Mouse (Mus musculus): ENCODE results near the gene Lalba. TPM values are rescaled to one million over a fixed set of nuclear protein-coding genes. Genes with fewer than 3 reads are reported as not detected.
"Not testable (repeated sequence)": the region's sequence is repeated elsewhere in the genome, so short reads cannot be mapped to it uniquely, and the experiment has no call there.

Lalba gene
- polyA plus RNA-seq, 1 experiment from 2014 or later: not detected

- not testable (repeated sequence) for H3K4me3 ChIP-seq (replicated peaks; ENCODE audit: low read depth, low read length); DNase-seq; H3K9ac ChIP-seq (replicated peaks; ENCODE audit: low read length); H3K27me3 ChIP-seq (ENCODE audit: control insufficient read depth, insufficient read depth, low read length); H3K4me1 ChIP-seq (ENCODE audit: control insufficient read depth, insufficient read depth, low read length); ATAC-seq (ENCODE audit: low FRiP score, low TSS enrichment); H3K4me2 ChIP-seq (ENCODE audit: low read length); H3K27ac ChIP-seq (replicated peaks; ENCODE audit: low read depth, low read length); H3K9me3 ChIP-seq (ENCODE audit: control insufficient read depth, low read length); H3K36me3 ChIP-seq (ENCODE audit: control insufficient read depth, insufficient read depth, low read length)
- WGBS: 75% methylated on average over 5 of the region's 5 CpGs
These were observed 51.6 kb downstream of the Lalba start, which contains the start of gene Olfr282 for GRCm38 (mm10) chr15:98430925-98431324. Gene Olfr282, plus strand, starts transcription at chr15:98431225.

Small RNAs within 50 kb of the gene (microRNA-seq; reads per million reads assigned to microRNA genes)
- gene Mir1291: 2.6 reads per million, percentile 18 among the genes with 10 or more reads in this experiment

Other genes starting within 250 kb of the Lalba start
- gene Olfr286, start 248.3 kb downstream of the Lalba start, polyA plus RNA-seq (2014; fragmentation: Nextera tagmentation; extraction: Ambion mirVana): not detected in 2 replicates
- gene H1fnt, start 225.4 kb downstream of the Lalba start, polyA plus RNA-seq (2014; fragmentation: Nextera tagmentation; extraction: Ambion mirVana): not detected in 2 replicates
- 7.9 and 11.7 TPM in 2 replicates for gene Zfp641, start 186.6 kb downstream of the Lalba start, polyA plus RNA-seq (2014; fragmentation: Nextera tagmentation; extraction: Ambion mirVana)
- gene Olfr285, start 165.4 kb downstream of the Lalba start, polyA plus RNA-seq (2014; fragmentation: Nextera tagmentation; extraction: Ambion mirVana): not detected in 2 replicates
- gene Olfr284, start 141.7 kb downstream of the Lalba start, polyA plus RNA-seq (2014; fragmentation: Nextera tagmentation; extraction: Ambion mirVana): 0.40 TPM in 1 of 2 replicates, not detected in the other
- gene Olfr283, start 101.8 kb downstream of the Lalba start, polyA plus RNA-seq (2014; fragmentation: Nextera tagmentation; extraction: Ambion mirVana): not detected in 2 replicates
- gene Olfr282, start 51.5 kb downstream of the Lalba start, polyA plus RNA-seq (2014; fragmentation: Nextera tagmentation; extraction: Ambion mirVana): not detected in 2 replicates
- gene Olfr281, start 30.1 kb downstream of the Lalba start, polyA plus RNA-seq (2014; fragmentation: Nextera tagmentation; extraction: Ambion mirVana): not detected in 2 replicates
- not detected in 2 replicates for gene OR5BS1P, start 12.8 kb downstream of the Lalba start, polyA plus RNA-seq (2014; fragmentation: Nextera tagmentation; extraction: Ambion mirVana)
- not detected in 2 replicates for gene Olfr279, start 9.7 kb upstream of the Lalba start, polyA plus RNA-seq (2014; fragmentation: Nextera tagmentation; extraction: Ambion mirVana)
- gene Kansl2, start 51.5 kb upstream of the Lalba start, polyA plus RNA-seq (2014; fragmentation: Nextera tagmentation; extraction: Ambion mirVana): 125 TPM in 2 replicates
- 59.7 and 65.8 TPM in 2 replicates for gene Ccnt1, start 88.2 kb upstream of the Lalba start, polyA plus RNA-seq (2014; fragmentation: Nextera tagmentation; extraction: Ambion mirVana)
- 0.58 TPM in 1 of 2 replicates, not detected in the other for gene 4930415O20Rik, start 88.3 kb upstream of the Lalba start, polyA plus RNA-seq (2014; fragmentation: Nextera tagmentation; extraction: Ambion mirVana)
- gene Adcy6, start 127.4 kb upstream of the Lalba start, polyA plus RNA-seq (2014; fragmentation: Nextera tagmentation; extraction: Ambion mirVana): 9.6 and 12.2 TPM in 2 replicates
- gene Cacnb3, start 148.1 kb upstream of the Lalba start, polyA plus RNA-seq (2014; fragmentation: Nextera tagmentation; extraction: Ambion mirVana): 130 and 136 TPM in 2 replicates
- 17.7 and 24.9 TPM in 2 replicates for gene Ddx23, start 180.2 kb upstream of the Lalba start, polyA plus RNA-seq (2014; fragmentation: Nextera tagmentation; extraction: Ambion mirVana)
- 7.4 and 9.2 TPM in 2 replicates for gene Rnd1, start 194.7 kb upstream of the Lalba start, polyA plus RNA-seq (2014; fragmentation: Nextera tagmentation; extraction: Ambion mirVana)
- 5.7 and 6.3 TPM in 2 replicates for gene Ccdc65, start 225.5 kb upstream of the Lalba start, polyA plus RNA-seq (2014; fragmentation: Nextera tagmentation; extraction: Ambion mirVana)
- 1.7 and 3.8 TPM in 2 replicates for gene Fkbp11, start 245.5 kb upstream of the Lalba start, polyA plus RNA-seq (2014; fragmentation: Nextera tagmentation; extraction: Ambion mirVana)